Mouse (Mus musculus): ENCODE results near the gene Gm6040. TPM values are rescaled to one million over a fixed set of nuclear protein-coding genes. Genes with fewer than 3 reads are reported as not detected.

Gm6040 gene
- not detected for polyA plus RNA-seq (2017; shearing (Covaris generic))

DNA sequence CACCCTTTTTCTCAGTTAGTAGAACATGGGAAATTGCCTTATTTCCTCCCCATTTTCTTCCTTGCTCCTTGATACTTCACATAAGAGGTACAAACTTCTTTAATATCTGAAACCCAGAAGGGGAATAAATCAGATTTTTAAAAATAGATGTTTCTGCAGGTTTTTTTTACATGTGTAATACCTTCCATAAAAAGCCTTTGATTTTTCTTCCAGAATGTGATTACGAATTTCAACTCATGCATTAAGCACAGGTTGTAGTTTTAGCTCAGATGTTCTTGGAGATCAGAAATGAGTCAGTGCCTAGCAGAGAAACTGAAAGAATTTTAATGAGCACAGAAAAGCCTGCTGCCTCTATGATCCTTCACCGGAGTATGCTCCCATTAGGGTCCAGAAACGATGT lies at the start of gene Gm6040:
Gm6040 (minus strand) TSS at position 101 of the 400 bp plus-strand sequence.

DNA sequence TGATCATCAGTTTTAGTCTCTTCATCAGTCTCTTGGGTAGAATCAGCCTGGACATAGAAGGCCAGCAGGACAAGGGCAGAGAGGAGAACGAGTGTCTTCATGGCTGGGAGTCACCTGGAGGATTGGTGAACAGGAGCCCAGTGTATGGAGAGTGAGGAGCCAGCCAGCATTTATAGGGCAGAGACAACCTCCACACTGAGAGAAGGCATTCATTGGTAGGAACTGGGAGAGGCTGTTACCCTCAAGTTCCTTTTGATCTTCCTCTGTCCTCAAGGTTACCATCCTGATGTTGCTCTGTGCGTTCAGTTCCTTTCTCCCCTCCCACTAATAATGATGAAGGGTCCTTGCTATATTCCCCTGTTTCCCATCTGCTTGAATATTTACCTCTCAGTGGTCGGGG lies 22.7 kb upstream of the Gm6040 start, which contains the start of gene AY761185:
AY761185 (minus strand) TSS at position 101 of the 400 bp plus-strand sequence.

DNA sequence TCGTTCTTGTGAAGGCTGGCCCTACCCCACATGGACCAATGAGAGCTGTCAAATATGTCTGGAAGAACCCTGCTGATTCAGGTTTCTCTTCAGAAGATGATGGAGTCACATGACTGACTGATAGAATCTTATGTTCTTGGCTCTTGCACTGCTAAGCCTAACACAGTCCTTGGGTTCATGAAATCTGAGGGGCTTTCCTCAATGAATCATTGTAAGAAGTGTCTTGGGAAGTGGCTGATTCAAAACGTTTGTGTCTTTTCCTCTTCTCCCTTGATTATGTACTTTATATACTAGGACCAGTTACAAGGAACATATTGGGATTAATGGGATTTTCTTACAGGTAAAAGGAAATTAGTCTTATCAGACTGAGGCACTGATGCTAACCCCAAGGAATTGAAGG lies 19.3 kb downstream of the Gm6040 start, which contains the start of gene Gm15056:
Gm15056 (minus strand) TSS at position 101 of the 400 bp plus-strand sequence.

DNA sequence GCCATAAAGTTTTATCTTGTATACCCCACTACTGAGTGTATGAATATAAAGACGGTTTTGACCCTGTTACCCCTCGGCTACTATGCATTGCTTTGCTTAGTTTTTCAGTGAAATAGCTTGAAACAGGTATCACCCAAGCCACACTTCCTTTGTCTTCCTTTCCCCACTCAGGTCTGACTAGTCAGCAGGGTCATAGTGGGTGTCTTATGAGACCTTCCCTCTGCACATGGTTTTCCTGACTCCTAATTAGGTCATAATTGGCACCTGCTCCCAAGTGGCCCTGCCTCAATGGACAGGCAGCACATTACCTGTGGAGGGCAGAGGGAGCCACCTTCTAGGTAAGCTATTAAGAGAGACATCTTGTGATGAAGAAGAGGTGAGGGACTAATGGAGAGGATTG lies 29.5 kb downstream of the Gm6040 start, which contains the start of gene Defb33:
Defb33 (plus strand) TSS at position 301 of the 400 bp plus-strand sequence.

Other genes starting within 250 kb of the Gm6040 start
- not detected for gene Defb33, start 29.4 kb downstream of the Gm6040 start, polyA plus RNA-seq (2017; shearing (Covaris generic))
- gene Gm15056, start 19.4 kb downstream of the Gm6040 start, polyA plus RNA-seq (2017; shearing (Covaris generic)) = not detected
- not detected for gene AY761185, start 22.6 kb upstream of the Gm6040 start, polyA plus RNA-seq (2017; shearing (Covaris generic))
- gene Defa21, start 103.5 kb upstream of the Gm6040 start, polyA plus RNA-seq (2017; shearing (Covaris generic)) = not detected
- not detected for gene Defa23, start 133.0 kb upstream of the Gm6040 start, polyA plus RNA-seq (2017; shearing (Covaris generic))
- not detected for gene Defa35, start 143.0 kb upstream of the Gm6040 start, polyA plus RNA-seq (2017; shearing (Covaris generic))
- not detected for gene Defa25, start 162.4 kb upstream of the Gm6040 start, polyA plus RNA-seq (2017; shearing (Covaris generic))
- not detected for gene Gm14851, start 174.0 kb upstream of the Gm6040 start, polyA plus RNA-seq (2017; shearing (Covaris generic))
- gene Defa30, start 212.6 kb upstream of the Gm6040 start, polyA plus RNA-seq (2017; shearing (Covaris generic)) = not detected
- not detected for gene Defa22, start 240.2 kb upstream of the Gm6040 start, polyA plus RNA-seq (2017; shearing (Covaris generic))

Data from naive thymus-derived CD4-positive, alpha-beta T cell, adult 5 months (primary cell).